Mouse (Mus musculus): Measurements from ENCODE around the gene Wee2.

Gene Wee2

DNA sequence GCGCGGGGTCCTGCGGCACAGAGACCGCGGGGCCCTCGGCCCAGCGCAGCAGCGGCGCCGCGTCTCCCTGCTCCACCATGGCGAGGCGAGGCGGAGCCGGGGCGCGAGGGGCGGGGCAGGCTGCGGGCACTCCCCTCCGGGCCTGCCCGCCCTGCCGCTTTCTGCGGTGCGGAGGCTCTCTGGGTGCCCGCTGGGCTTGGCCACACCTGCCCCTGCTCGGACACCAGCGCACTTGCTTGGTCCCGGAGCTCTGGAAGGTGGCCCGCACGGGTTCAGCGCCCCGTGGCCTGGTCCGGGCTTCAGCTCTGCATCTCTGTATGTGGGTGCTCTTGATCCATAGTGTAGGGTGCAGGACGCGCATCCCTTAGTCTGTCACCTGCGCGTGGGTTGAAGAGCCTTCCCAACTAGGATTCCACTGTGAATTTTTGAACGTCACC is 2.8 kb upstream of the Wee2 start, which contains the start of gene E330009J07Rik:
Gene E330009J07Rik, minus strand, starts transcription at position 89 of the 437 bp plus-strand sequence.
- DNase-seq (ENCODE audit: low read depth), result peak; percentile 56

DNA sequence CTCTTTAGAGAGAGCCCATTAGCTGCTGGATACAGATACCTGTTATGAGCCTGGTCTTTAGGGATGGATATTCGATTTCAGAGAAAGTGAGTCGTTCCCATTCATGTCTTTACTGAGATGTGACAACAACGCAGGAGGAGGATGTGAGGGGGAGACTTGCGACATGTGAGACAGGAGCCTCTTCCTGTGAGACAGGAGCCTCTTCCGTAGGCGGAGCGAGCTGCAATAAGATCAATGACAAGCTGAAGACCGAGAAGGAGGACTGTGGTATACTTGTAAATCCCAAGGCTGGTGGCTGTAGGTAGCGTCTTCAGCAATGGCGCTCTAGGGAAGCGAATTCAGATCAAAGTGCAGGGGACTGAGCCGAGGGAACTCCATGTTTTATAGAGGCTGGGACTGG is 843 bp downstream of the Wee2 start:
- DNase-seq (ENCODE audit: low read depth), result no peak

DNA sequence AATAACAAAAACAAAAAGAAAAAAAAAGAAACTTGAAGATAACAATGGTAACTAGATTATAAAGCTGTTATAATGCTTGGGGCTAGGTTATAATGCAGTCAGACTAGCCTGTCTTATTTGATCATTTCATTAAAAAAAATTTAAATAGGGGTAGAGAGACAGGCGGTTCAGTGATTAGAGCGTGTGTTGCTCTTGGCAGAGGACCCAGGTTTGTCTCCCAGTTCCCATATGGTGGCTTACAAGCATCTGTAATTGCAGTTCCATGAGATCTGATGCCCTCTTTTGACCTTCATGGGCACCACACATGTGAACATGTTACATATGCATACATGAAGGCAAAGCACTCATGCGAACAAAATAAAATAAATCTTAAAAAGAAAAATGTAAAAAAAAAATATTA is 2.4 kb downstream of the Wee2 start:
- DNase-seq (ENCODE audit: low read depth), result no peak

DNA sequence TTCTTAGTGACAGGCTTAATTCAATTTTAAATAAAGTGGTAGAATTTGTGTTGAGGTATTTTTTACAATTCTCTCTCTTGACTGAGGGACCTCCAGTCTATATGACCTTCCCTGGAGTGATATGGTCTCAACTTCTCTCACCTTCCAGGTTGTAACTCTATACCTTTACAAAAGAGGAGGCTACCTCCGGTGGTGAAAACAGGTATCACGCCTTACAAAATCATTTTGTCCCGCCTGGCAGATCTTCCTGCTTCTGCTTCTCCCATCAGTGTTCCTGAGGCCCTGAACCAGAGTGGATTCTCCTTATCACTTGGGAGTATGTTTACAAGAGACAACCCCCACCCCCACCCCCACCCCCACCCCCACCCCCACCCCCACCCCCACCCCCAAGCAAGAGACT is 2.9 kb downstream of the Wee2 start:
- no peak for DNase-seq (ENCODE audit: low read depth)

DNA sequence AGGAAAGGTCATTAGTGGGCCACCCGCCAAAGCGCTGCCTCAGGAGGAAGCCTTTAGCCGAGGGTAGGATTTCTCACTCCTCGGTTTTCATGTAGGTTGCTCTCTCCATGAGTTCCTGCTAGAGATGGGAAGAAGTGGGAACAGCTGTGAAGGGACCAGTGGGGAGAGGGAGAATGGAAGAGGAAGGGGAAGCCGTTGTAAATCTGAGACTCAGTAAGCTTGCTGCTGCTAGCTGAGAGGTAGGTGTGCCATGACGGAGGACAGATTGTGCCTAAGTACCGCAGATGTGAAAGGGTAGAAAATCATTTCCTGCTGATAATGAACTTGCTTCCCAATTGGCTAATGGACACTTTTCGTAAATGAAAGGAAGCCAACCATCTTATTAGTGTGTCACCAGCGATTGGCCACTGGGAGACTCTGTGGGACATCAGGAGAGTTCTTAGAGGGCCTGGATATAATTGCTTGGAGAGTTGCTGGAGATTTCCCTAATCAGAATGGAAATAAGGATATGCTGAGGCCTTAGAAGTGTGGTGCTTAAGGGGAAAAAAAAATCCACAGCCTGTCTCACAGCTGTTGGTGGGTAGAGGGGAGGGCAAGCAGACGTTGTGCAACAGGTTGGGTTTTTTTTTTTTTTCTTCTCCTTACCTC is 4.5 kb downstream of the Wee2 start:
- DNase-seq (ENCODE audit: low read depth), result no peak

DNA sequence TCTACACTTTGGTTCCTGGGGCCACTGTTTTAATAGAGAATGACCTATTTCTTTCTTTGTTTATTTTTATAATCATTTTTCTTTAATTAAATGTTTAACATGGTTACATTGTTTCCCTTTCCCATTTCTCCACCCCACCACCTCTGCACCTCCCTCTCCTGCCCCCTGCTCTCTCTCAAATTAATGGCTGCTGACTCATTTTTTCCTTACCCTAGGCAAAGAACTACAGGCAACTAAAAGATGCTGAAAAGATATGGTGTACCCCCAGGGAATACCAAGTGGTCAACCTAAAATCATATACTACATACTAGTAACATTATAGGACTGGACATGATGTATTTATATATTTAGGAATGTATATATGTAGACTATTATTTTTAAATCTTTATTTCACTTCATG is 9.7 kb downstream of the Wee2 start:
- no peak for DNase-seq (ENCODE audit: low read depth)

DNA sequence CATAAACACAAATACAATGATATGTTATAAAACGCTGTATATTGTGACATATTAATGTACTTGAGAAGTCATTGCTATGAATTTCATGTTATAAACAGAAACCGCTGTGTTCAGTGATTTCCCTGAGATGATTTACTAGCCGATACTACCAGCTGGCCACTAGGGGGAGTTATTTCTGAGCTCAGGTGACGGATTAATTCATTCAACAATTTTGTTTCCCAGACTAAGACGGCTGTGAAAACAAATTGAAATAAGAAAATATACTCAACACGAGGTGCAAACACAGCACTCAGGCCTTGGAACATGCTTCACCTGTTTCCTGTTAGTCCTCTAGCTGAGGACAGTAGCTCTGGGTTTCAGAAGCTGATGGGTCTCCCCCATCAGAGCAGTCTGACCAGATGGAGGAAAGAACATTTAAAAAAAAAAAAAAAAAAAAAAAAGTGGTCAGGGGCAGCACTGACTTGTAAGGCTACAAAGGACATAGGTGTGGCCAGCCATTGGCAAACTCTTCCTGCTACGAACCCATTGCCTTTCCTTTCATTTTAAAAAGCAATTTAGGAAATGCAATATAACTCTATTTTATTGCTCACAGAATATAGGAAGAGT is 15.7 kb downstream of the Wee2 start:
- DNase-seq (ENCODE audit: low read depth), result peak; percentile 67

DNA sequence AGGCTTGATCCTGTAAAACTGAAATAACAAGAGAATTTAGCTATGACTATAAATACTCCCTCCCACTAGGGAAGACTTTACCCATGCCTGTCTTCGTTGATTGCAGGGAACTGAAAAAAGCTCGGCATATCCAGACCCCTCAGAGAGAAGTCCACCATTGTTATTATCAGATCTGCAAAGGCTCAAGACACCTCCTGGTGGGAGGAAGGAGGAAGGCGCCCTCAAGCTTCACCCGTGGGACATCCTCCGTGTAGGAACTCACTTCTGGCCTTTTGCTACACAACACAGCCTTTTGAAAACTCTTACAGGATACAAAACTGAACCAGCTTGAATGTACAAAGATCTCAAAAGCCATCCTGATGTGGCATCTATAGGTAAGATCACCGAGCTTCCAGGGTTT is 26.8 kb downstream of the Wee2 start:
- DNase-seq (ENCODE audit: low read depth), result peak; percentile 32

DNA sequence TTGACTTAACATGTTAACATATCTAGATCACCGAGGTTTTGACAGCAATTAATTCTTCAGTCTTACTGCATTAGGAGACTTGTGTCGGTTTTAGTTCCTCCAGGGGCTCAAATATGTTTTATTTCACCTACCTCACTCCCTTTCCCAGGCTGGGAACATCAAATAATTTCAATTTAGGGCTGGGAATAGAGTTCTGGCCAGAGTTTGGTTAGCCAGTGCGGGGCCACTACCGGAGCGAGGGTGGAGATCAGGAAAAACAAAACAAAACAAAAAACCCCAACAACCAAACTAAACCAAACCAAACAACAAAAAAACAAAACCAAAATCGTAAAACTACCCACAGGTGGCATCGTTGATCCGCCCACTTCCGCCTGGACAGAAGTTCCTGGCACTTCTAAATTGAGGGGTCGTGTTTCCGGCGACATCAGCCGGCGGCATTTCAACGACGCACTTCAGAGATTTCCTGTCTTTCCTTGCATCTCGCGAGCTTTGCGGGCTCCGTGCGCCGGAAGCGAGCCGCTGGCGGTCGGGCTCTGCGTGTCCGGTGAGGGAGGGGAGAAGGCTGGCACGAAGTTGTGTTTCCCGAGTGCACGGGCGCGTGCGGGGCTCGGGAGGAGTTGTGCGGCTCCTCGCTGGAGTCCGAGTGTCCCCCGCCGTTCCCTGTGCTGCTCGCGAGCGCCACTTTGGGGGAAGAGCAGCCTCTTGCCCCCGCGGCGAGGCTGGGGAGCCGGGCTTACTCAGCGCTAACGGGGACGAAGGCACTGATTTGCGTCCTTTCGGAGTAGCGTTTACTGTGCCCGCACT is 32.2 kb downstream of the Wee2 start, which contains the start of gene Ssbp1:
Gene Ssbp1, plus strand, starts transcription at position 437 of the 804 bp plus-strand sequence.
- DNase-seq (ENCODE audit: low read depth), result peak; percentile 98

DNA sequence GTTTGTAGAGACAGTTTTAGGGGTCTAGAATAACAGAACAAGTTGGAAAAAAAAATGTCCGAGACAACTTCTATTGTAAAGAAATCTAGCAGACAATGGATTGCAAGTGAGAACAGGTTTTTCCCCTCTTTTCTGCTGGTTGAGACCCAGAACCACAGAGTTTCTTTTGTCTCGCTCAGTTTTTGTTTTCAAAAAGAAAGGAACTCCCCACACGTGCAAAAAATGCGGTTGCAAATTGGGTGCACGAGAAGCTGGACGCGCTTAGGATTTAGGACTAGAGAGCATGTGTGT is 32.8 kb downstream of the Wee2 start:
- no peak for DNase-seq (ENCODE audit: low read depth)

DNA sequence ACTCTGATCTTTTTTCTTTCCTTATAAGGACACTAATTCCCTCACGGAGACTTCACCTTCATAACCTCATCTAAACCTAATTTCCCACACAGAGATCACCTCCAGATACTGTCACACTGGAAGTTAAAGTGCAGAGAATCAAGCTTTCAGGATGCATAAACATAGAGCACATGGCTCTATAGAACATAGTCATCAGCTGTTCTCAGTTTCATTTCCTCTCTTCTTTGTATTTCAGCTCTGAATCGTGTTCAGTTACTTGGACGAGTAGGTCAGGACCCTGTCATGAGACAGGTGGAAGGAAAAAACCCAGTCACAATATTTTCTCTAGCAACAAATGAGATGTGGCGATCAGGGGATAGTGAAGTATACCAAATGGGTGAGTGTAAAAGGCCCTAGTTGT is 37.2 kb downstream of the Wee2 start:
- DNase-seq (ENCODE audit: low read depth), result no peak

DNA sequence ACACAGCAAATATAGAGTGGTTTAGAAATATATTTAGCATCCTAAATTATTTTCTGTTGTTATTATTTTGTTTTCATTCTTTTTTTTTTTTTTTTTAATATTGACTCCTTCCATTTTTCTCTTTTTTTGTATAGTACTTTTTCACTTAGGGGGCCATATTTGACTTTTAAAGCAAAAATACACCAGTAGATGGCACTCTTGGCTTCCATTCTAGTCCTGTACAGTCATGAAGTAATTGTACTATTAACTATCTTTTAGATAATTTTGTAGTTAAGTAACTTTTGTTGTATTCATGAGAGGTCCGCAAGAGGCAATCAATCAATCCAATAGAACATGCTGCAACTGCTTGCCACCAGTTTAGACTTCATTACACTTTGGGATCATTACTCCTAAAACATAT is 40.8 kb downstream of the Wee2 start:
- DNase-seq (ENCODE audit: low read depth), result peak; percentile 77

DNA sequence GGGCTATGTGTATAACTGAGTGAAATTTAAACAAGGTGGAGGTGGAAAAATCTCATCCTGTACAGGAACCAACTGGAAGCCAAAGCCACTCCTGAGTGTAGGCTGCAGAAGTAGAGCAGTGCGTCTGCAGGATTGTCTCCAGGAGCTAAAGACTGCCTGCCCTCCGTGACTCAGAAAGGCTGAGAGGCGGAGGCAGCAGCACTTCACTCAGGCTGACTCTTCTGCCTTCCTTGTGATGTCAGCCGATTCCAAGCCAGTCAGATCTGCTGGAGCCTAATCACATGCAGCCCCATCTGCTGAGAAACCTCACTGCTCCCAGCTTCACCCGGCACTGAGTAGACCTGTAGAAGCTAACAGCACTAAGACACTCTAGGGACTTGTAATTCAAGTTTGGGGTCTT is 43.4 kb downstream of the Wee2 start:
- no peak for DNase-seq (ENCODE audit: low read depth)

DNA sequence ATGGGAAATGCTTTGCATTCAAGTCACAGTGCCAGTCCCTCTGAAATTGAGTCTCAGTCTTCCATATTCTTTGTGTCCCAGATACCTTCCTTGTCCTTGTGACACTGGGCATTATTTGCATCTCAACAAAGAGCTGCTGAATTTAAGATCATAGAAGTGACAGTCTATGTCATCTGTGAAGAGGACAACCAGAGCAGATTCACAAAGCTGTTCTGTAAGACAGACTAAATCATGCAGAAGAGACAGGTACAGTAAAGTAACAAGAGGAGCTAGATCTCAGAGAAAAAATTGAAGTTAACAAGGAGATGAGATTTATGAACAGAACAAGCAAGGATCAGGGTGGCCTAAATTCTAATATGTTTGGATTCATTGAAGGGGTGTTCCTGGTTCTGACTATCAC is 52.0 kb downstream of the Wee2 start, which contains the start of gene Tas2r137:
Gene Tas2r137, plus strand, starts transcription at position 301 of the 400 bp plus-strand sequence.
- no peak for DNase-seq (ENCODE audit: low read depth)

DNA sequence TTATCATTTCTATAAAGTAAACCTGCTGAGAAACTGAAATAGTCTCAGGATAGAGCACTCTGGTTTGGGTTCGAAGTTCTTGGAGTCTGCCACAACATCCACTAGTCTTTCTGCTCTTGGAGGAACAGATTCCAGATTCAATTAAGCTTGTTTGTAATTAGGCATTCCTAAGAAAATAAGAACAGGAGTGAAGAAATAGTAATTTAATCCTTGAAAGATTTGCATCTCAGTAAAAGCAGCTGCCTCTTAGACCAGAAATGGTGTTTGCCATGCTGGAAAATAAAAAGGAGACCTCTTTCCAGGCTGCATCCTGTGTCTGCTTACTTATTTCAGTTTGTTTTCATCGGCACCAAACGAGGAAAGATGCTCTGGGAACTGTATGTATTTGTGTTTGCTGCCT is 54.3 kb downstream of the Wee2 start, which contains the start of gene Tas2r108:
Gene Tas2r108, plus strand, starts transcription at position 301 of the 400 bp plus-strand sequence.
- no peak for DNase-seq (ENCODE audit: low read depth)

Data from 416B (cell line).